Mouse (Mus musculus) gastrocnemius, adult 2 months (tissue): ENCODE results near the gene Bicdl1. TPM values are rescaled to one million over a fixed set of nuclear protein-coding genes. Genes with fewer than 3 reads are reported as not detected.

ENCODE experiments used
- DNase-seq: peaks from one replicate; pipeline ENCODE4 v3.0.0; 2022
- H3K27ac ChIP-seq: fragments of 200-600 bp; 2 replicates; pipeline ENCODE4 v1.8.1; 2022; ENCODE audit warnings: mild to moderate bottlenecking
- H3K4me3 ChIP-seq: fragments of 200-600 bp; 2 replicates; pipeline ENCODE4 v1.8.1; 2022; ENCODE audit warnings: mild to moderate bottlenecking, moderate library complexity
- CTCF ChIP-seq: fragments of 200-600 bp; IDR thresholded peaks from 2 replicates; pipeline ENCODE4 v1.8.1; 2022; ENCODE audit warnings: antibody characterized with exemption, mild to moderate bottlenecking, moderate library complexity
- intact Hi-C: fragments of 180-260 bp; cut with DNase I; formaldehyde crosslinking; loops from one replicate; pipeline ENCODE4 v1.15.1; 2025
- total RNA-seq, 2 experiments: library from RNA; stranded (reverse); gene quantifications; 2 replicates each; pipeline ENCODE4 v1.2.3; 2021

The Bicdl1 gene
- total RNA-seq, 2 experiments from 2014 or later, result 2.3 to 2.4 TPM

DNA sequence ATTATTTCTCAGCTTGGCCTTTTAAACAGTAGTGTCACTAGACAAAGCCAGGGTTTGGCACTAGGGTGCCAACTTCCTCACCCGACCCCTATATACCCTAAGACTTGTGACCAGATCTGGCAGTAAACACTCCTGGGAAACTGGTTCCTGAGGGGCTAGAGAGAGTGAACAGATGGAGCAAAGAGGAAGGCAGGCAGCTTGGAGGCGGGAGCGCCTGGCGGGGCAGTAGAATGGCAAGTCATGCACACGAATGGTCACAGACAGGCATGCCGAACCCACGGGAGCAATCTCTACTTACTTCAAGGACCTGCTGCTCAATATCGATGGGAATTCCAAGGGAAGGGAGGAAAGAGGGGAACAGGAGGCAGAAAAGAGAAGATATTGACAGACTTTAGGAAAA, 59.6 kb downstream of the Bicdl1 start:
- Histone ChIP-seq H3K4me3 (no peak overlapping the region), H3K27ac (no peak overlapping the region)
- TF ChIP-seq CTCF, result no peak
- DNase-seq, result no peak
- intact Hi-C loops, result no loop called here

DNA sequence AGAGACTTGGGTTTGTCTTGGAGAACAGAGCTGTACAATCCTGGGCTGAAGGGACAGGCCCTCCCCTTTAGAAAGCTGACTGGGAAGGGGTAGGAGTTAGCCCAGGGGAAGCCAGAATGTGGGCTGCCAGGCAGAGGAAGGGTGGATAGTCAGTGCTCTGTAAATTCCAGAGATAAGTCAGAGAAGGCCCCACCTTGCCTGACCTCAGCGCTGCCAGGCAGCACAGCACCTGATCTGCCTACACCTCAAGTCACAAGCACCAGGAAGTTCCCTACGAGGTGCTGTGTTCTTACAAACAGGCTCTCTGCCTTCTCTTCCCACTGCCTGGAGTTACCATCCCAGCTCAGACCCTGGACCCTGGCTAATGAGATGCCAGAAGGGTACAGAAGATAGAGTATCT, 61.0 kb downstream of the Bicdl1 start:
- TF ChIP-seq CTCF, result no peak
- Histone ChIP-seq H3K4me3 (no peak overlapping the region), H3K27ac (no peak overlapping the region)
- no peak for DNase-seq
- intact Hi-C loops, result no loop called here

DNA sequence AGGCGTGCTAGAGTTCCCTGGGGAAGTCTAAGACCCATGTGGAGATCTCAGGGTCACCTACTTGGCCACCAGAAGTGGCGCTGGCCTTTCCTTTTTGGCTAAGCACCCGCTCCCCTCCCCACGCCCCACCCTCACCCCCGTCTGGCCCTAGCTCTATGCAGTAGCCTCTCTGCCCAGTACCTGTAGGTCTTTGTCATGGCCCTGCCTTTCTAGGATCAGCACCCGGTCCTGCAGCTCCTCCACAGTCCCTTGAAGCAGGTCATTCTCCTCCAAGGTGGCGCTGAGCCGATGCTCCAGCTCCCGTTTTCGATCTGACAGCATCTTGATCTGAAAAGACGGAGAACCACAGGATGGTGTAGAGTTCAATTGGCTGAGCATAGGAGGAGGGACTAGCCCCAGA, 61.4 kb downstream of the Bicdl1 start:
- intact Hi-C loops, result no loop called here

DNA sequence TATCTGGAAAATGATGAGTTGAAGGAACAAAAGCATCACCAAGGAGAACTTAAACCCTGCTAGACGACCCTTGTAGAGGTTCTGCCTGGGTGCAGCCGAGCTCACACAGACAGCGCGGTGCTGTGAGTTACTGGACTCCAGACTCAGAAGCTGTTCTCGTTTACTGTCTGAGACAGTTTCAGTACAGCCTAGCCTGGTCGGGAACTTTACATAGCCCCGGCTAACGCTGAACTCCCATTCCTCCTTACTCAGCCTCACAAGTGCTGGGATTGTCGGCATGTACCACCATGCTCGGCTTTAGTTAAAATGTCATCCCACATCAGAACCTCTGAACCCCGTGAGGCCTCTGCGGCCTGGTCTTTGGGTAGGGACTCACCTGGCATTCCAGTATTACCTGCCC, 62.4 kb downstream of the Bicdl1 start:
- Histone ChIP-seq H3K27ac (no peak overlapping the region), H3K4me3 (no peak overlapping the region)
- no peak for DNase-seq
- intact Hi-C loops, result no loop called here
- no peak for TF ChIP-seq CTCF

More for the DNA sequence above, 61.4 kb downstream of the Bicdl1 start:
- no peak for TF ChIP-seq CTCF
- Histone ChIP-seq H3K27ac (no peak overlapping the region), H3K4me3 (no peak overlapping the region)
- DNase-seq, result no peak

DNA sequence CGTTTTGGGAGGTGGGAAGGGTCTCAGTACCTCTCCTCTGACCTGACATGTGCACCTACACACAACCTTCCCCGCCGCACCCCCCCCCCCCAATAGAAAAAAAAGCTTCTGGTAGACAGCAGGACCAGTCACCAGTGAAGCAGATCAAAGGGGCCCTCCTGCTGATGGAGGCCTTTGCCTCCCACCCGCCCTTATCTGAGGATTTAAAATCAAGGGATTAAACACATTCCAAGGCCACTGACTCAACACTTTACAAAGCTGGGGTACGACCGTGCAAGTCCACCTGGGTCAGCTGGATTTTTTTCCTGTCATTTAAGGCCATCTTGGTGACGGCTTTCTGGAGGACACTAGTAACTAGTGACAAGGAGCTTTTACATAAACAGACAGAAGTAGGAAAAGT, 63.5 kb downstream of the Bicdl1 start:
- intact Hi-C loops, result no loop called here
- DNase-seq, result no peak
- H3K4me3 ChIP-seq, result no peak overlapping the region
- no peak overlapping the region for H3K27ac ChIP-seq
- no peak for TF ChIP-seq CTCF

DNA sequence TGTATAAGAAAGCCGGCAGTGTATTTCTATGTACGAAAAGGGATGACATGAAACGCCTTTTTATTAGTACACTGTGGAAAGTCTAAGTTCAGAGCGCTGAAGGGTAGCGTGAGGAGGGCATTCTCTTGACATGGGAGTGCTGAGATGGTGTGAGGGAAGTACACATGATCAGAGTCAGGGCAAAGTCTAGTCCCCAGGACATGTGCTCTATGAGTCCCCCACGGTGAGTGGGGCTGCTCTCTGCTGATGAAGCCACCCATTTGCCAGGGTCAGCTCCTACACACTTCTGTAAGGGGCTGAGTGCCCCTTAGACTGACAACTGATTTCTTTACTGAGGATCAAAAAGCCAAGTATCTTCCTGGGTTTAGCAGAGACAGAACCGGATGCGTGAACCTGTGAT, 64.2 kb downstream of the Bicdl1 start:
- no peak for TF ChIP-seq CTCF
- Histone ChIP-seq H3K27ac (no peak overlapping the region), H3K4me3 (no peak overlapping the region)
- no peak for DNase-seq
- intact Hi-C loops, result no loop called here

DNA sequence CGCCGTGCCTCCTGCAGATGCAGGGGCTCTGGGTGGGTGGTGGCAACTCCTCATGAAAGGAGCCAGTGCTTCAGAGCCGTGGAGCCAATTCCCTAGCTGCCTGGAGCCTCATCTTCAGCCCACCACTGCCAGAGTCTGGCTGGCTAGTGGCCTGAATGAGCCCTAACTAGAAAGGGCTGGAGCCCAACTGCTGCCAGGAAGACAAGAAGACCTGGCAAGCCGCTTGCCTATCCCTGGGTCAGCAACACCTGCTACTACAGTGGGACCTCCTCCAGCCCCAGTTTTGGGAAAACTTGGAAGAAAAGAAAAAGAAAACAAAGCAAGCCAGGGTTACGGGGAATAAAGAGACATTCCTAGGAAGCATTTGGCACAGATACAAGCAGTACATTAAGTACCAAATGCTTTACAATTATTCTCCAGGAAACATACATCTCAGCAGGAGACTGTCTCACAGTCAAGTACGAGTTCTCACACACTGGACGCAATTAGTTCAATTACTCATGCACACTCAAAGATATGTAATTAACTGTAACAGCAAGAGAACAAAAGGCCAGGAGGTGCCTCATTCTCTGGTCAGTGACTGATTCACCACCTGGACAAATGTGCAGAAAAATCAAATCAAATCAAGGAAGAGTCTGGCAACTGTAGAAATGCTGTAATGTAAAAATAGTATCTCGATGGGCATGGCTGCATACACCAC, 64.9 kb downstream of the Bicdl1 start:
- DNase-seq, result no peak
- intact Hi-C loops, result no loop called here
- no peak for TF ChIP-seq CTCF
- H3K27ac ChIP-seq, result no peak overlapping the region
- H3K4me3 ChIP-seq, result no peak overlapping the region

DNA sequence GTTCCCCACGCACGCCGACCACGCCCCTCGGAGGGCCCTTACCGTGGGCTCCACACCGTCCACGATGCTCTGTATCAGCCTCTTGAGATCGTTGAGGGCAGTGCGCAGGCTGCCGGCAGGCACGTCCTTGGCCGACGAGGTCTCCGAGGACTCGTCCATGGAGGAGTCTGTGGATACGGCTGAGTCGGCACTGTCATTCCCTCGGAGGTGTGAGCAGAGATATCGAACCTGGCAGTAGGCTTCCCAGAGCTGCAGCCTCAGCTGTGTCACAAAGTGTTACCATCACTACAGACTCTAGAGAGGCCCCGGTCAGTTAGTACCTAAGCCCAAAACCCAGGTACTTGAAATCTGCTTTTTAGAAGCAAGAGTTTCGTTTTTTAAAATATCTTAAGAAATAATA, 68.8 kb downstream of the Bicdl1 start:
- intact Hi-C loops, result no loop called here
- TF ChIP-seq CTCF, result no peak
- H3K4me3 ChIP-seq, result no peak overlapping the region

DNA sequence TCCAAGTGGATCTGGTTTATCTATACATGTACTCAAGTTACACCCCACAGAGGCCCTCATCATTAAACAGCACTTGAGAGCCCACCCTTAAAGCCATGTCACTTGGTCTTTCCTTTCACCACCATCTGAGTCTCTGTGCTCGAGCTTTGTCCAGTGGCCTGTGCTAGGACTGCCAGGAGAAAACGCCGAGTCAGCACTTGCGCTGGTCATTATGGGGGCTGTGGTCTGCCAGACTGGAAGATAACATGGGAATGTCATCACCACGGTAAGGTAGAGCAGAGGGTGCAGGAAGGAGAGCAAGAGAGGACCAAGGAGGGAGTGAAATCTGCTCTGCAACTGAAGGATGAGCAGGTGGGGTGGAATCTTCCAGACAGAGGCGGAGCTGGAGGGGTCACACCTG, 73.1 kb downstream of the Bicdl1 start:
- intact Hi-C loops, result loop anchor here (10.0 kb wide), 1 partner anchor 356 kb away; no protein-coding TSS in a partner anchor
- Histone ChIP-seq H3K4me3 (no peak overlapping the region), H3K27ac (no peak overlapping the region)
- no peak for DNase-seq
- no peak for TF ChIP-seq CTCF

More for the DNA sequence above, 68.8 kb downstream of the Bicdl1 start:
- DNase-seq, result no peak
- H3K27ac ChIP-seq, result no peak overlapping the region

DNA sequence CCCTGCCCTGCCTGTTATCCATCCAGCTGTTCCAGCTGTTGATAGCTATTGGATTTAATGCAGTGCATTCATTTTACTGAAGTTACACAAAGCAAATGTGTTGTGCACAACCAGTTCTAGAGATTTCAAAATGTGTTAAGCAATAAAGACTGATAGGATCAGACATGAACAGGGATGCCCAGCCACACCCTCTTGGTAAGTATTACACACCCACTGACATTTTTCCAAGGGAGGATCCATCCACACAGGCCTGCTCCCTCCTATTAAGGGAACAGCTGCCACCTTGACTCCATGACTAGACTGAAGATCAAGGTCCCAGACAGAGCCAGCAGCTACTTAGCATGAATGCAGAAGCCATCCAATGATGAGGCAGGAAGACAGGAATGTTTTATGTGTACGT, 74.2 kb downstream of the Bicdl1 start:
- Histone ChIP-seq H3K4me3 (no peak overlapping the region), H3K27ac (no peak overlapping the region)
- intact Hi-C loops, result loop anchor here (10.0 kb wide), 1 partner anchor 358 kb away; no protein-coding TSS in a partner anchor
- TF ChIP-seq CTCF, result no peak
- DNase-seq, result no peak

DNA sequence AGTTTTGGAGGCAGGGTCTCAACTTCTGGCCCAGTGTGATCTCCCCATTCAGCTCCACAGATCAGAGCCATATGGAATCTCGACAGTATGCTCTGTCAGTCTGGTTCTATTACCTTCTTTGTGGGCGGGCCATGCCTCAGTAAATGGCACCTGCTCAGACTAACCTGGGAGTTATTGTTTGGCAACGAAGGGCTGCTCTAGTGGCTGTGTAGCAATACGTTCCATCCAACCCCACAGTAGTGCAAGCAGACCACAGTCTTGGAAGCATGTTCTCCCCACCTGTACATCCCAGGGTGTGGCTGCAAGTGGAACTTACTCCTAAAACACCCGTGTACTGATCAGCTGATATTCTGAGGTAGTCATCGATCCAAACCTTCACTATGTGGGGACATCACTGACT, 74.7 kb downstream of the Bicdl1 start:
- Histone ChIP-seq H3K4me3 (no peak overlapping the region), H3K27ac (no peak overlapping the region)
- no peak for TF ChIP-seq CTCF
- DNase-seq, result no peak
- intact Hi-C loops, result loop anchor here (10.0 kb wide), 1 partner anchor 358 kb away; no protein-coding TSS in a partner anchor

DNA sequence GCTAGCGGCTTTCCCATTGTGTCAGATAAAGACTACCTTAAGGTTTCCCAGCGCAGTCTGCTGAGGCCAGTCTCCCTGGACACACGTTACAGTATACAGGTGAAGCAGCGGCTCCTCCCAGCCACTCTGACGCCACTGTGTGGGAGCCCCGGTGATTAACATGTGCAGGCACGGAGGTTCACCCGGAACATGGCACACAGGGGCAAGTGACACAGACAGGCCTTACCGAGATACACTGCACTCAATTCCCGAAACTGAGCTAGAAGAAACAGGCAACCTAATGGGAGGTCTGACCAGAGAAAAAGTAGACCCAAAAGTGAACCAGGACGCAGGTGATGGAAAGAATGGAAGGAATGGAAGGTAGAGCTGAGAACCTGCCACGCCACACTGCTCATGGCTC, 77.6 kb downstream of the Bicdl1 start:
- Histone ChIP-seq H3K4me3 (no peak overlapping the region), H3K27ac (peak overlapping the region; percentile 87)
- no peak for TF ChIP-seq CTCF
- intact Hi-C loops, result loop anchor here (5.0 to 10.0 kb wide), 2 partner anchors 139 to 361 kb away; no protein-coding TSS in a partner anchor
- peak; percentile 14 for DNase-seq

DNA sequence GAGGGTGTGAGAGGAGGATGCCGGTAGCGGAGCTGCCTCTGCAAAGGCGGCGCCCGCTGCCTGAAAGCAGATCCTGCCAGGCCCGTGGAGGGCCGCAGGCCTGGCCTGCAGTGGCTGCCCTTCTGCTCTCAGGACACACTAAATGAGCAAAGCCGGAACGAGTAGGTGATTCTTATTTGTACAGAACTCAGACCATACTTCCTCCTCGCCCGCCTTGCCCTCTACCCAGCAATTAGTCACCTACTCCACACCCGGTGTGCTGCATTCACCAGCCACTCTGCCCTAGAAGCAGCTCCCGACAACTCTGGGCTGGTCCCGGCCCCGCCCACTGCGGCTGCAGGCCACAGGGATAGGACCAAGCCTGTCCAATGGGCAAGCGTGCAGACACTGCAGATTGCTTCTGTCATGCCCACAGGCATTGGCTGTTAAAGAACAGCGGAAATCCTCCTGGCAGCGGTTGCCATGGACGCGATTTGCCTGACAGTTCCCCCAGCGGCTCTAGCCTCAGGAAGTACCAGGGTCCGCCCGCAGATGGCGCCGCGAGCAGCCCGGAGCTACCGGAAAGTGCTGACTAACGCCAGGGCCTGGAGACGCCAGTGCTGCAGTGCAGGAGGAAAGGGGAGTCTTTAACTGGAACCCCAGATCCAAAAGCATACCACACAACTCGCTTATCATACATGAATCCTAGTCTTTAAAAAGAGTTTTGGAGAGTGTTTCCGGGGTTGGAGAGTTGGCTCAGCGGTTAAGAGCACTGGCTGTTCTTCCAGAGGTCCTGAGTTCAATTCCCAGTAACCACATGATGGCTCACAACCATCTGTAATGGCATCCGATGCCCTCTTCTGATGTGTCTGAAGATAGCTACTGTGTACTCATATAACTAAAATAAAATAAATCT, 78.5 kb downstream of the Bicdl1 start:
- intact Hi-C loops, result loop anchor here (5.0 to 10.0 kb wide), 2 partner anchors 139 to 362 kb away; no protein-coding TSS in a partner anchor
- DNase-seq, result peak; percentile 100
- TF ChIP-seq CTCF, result no peak; the same call in none of the 2 replicates
- H3K4me3 ChIP-seq, result peak overlapping the region; percentile 79
- H3K27ac ChIP-seq, result peak overlapping the region; percentile 89
